Mouse (Mus musculus) lung, embryonic 14.5 days (tissue): ENCODE data around the gene Mrpl16. TPM values are rescaled to one million over a fixed set of nuclear protein-coding genes. Genes with fewer than 3 reads are reported as not detected.
A peak's percentile ranks its signal among the peaks of the same experiment; 100 is the strongest.

ENCODE experiments used
- ATAC-seq: fragments of 200-750 bp; cut with Nextera tagmentation; 2 replicates; pipeline ENCODE4 v1.8.0; 2017; ENCODE audit warnings: mild to moderate bottlenecking, moderate TSS enrichment, moderate library complexity; ENCODE audit not compliant: insufficient read depth
- DNase-seq: peaks from one replicate; pipeline ENCODE4 v3.0.0-alpha.2; 2015
- H3K27ac ChIP-seq: fragments of 300-500 bp; sonication (generic); 2 replicates; pipeline ENCODE4 v1.5.1; 2014; ENCODE audit warnings: low read depth, mild to moderate bottlenecking, moderate library complexity
- H3K27me3 ChIP-seq: fragments of 300-500 bp; sonication (generic); 2 replicates; pipeline ENCODE4 v1.6.1; 2014; ENCODE audit warnings: low read length, control low read depth; ENCODE audit not compliant: insufficient read depth
- H3K36me3 ChIP-seq: fragments of 300-500 bp; sonication (generic); 2 replicates; pipeline ENCODE4 v1.6.1; 2014; ENCODE audit warnings: control low read depth; ENCODE audit not compliant: insufficient read depth
- H3K4me1 ChIP-seq: fragments of 300-500 bp; sonication (generic); 2 replicates; pipeline ENCODE4 v1.6.1; 2014; ENCODE audit warnings: antibody characterized with exemption, control low read depth; ENCODE audit not compliant: insufficient read depth
- H3K4me2 ChIP-seq: fragments of 300-500 bp; sonication (generic); 2 replicates; pipeline ENCODE4 v1.6.1; 2014; ENCODE audit warnings: mild to moderate bottlenecking
- H3K4me3 ChIP-seq: fragments of 300-500 bp; sonication (generic); 2 replicates; pipeline ENCODE4 v1.5.1; 2014; ENCODE audit warnings: low read depth, low read length
- H3K9ac ChIP-seq: fragments of 300-500 bp; sonication (generic); 2 replicates; pipeline ENCODE4 v1.6.1; 2014
- H3K9me3 ChIP-seq: fragments of 300-500 bp; sonication (generic); 2 replicates; pipeline ENCODE4 v1.6.1; 2016; ENCODE audit warnings: low read depth, low read length, control low read depth
- CTCF ChIP-seq: IDR thresholded peaks from 2 replicates; pipeline ENCODE4 v1.5.1; 2016; ENCODE audit warnings: antibody characterized with exemption, low read depth
- WGBS: fragments of 180-500 bp; shearing (Covaris S2); extraction: QIAGEN DNeasy Blood & Tissue Kit; methylation state at CpG from one replicate; pipeline ENCODE4 v1.1.7; 2014; 5-methylcytosine and 5-hydroxymethylcytosine counted together
- polyA plus RNA-seq: library from polyadenylated mRNA; unstranded; fragments of >200 nt; fragmentation: Nextera tagmentation; extraction: Ambion mirVana; gene quantifications from 2 replicates; pipeline ENCODE4 v1.2.1, GENCODE M21; 2014

Mrpl16 gene
- polyA plus RNA-seq, 1 experiment from 2014 or later = 51.0 TPM

GRCm38 (mm10) chr19:11804423-11804822 is 34.2 kb downstream of the Mrpl16 start:
- peak; percentile 5 for DNase-seq
- no peak overlapping the region for H3K9ac ChIP-seq
- 64% methylated on average over 1 of the region's 1 CpGs for WGBS
- no peaks in the 10 kb centered on the region for H3K4me1 ChIP-seq
- H3K9me3 ChIP-seq = no peaks in the 10 kb centered on the region
- no peak overlapping the region for H3K4me2 ChIP-seq
- H3K27me3 ChIP-seq = no peaks in the 10 kb centered on the region
- no peak overlapping the region for H3K4me3 ChIP-seq
- no peak overlapping the region for H3K27ac ChIP-seq
- ATAC-seq = no peak
- no peak for TF ChIP-seq CTCF
- no peaks in the 10 kb centered on the region for H3K36me3 ChIP-seq

DNA sequence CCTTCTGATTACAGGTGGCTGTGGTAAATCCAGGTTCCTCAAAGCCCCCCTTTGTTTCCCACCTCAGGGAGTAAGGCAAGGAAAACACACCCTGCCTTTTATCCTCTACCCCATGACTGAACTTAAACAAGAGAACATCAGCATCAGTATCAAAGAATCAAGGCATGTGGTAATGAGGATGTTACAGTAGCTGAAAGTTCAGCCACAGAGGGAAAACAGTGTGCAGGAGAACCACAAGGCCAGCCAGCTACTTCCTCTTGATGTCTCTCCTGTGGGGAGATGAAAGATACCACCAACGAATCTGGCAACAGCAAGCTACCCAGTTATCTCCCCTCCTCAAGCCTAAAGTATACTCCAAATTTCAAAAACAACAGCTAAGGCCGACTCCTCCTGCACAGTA is 37.1 kb downstream of the Mrpl16 start:
- no peak overlapping the region for H3K9ac ChIP-seq
- H3K4me2 ChIP-seq = no peak overlapping the region
- ATAC-seq (no peak), DNase-seq (no peak)
- WGBS = 46% methylated on average over 2 of the region's 2 CpGs
- H3K4me1 ChIP-seq = no peaks in the 10 kb centered on the region
- H3K9me3 ChIP-seq = no peaks in the 10 kb centered on the region
- H3K27ac ChIP-seq = no peak overlapping the region
- H3K4me3 ChIP-seq = no peak overlapping the region
- no peaks in the 10 kb centered on the region for H3K27me3 ChIP-seq
- no peaks in the 10 kb centered on the region for H3K36me3 ChIP-seq
- TF ChIP-seq CTCF = no peak

DNA sequence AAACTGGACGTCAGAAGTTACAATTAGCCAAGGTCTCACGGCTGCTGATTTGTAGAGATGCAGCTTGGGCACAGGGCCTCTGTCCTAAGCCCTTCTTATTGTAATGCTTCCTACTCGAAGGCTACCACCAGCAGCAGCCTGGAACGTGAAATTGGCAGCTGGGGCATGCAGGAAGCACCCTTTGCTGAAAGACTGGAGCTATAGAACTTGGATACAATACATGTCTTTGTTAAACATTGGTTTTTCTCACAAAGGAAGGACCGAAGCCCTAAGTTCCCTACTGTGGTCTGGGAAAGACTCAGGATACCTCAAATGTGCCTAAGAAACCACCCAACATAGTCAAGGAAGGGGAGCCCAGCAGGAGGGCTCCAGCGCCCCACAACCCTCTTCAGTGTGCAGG is 37.6 kb downstream of the Mrpl16 start:
- ATAC-seq (no peak), DNase-seq (no peak)
- Histone ChIP-seq H3K27ac (no peak overlapping the region), H3K4me1 (no peaks in the 10 kb centered on the region), H3K36me3 (no peaks in the 10 kb centered on the region), H3K4me3 (no peak overlapping the region), H3K27me3 (no peaks in the 10 kb centered on the region), H3K4me2 (no peak overlapping the region), H3K9ac (no peak overlapping the region), H3K9me3 (no peaks in the 10 kb centered on the region)
- 66% methylated on average over 6 of the region's 6 CpGs for WGBS
- no peak for TF ChIP-seq CTCF

DNA sequence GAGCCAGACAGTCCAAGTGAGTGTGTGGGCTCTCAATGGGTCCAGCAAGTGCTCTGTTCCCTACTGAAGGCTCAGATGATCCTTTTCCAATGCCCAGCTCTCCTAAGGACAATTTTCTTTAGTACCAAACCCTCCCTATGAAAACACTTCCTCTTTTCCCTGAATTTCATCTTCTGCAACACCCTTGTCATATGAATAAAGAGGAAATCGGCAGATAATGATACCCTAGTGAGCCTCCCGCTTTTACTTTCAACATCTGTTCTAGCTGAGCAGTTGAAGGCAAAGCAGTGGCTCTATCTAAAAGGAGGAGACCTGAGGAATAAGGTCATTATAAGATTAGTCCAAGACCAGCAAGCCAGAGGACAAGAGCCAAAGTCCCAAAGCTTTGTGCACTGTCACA is 38.3 kb downstream of the Mrpl16 start:
- TF ChIP-seq CTCF = no peak
- Histone ChIP-seq H3K27me3 (no peaks in the 10 kb centered on the region), H3K4me3 (no peak overlapping the region), H3K9me3 (no peaks in the 10 kb centered on the region), H3K27ac (no peak overlapping the region), H3K4me2 (no peak overlapping the region), H3K4me1 (no peaks in the 10 kb centered on the region), H3K9ac (no peak overlapping the region), H3K36me3 (no peaks in the 10 kb centered on the region)
- DNase-seq (no peak), ATAC-seq (no peak)
- 81% methylated on average over 2 of the region's 2 CpGs for WGBS

GRCm38 (mm10) chr19:11810003-11810758 is 40.0 kb downstream of the Mrpl16 start:
- Histone ChIP-seq H3K9me3 (no peaks in the 10 kb centered on the region), H3K4me2 (no peak overlapping the region), H3K36me3 (no peaks in the 10 kb centered on the region), H3K27me3 (no peaks in the 10 kb centered on the region), H3K4me1 (no peaks in the 10 kb centered on the region), H3K9ac (no peak overlapping the region), H3K27ac (no peak overlapping the region), H3K4me3 (no peak overlapping the region)
- ATAC-seq (no peak), DNase-seq (no peak)
- 66% methylated on average over 5 of the region's 5 CpGs for WGBS
- TF ChIP-seq CTCF = no peak

DNA sequence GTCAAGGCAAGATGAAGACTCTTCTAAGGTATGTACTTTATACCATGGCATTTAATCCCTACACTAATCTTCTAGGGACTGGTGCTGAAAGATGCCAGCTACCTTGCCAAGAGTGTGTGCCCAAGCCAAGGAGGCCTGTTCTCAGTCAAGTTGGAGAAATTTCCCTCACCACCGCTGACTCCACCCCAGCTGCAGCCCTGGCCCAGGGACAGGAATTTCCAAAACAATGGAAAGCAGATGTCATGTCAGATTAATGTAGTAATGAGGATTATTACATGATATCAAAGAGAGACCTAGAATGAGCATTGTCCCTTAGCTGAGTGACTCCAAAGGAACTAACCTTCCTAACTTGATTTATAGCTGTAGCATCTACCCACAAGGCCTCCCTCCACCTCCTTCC is 40.7 kb downstream of the Mrpl16 start:
- ATAC-seq = no peak
- Histone ChIP-seq H3K27me3 (no peaks in the 10 kb centered on the region), H3K4me1 (no peaks in the 10 kb centered on the region), H3K4me2 (no peak overlapping the region), H3K36me3 (no peaks in the 10 kb centered on the region), H3K9me3 (no peaks in the 10 kb centered on the region), H3K4me3 (no peak overlapping the region), H3K9ac (no peak overlapping the region), H3K27ac (no peak overlapping the region)
- 60% methylated on average over 1 of the region's 1 CpGs for WGBS
- DNase-seq = no peak
- no peak for TF ChIP-seq CTCF

DNA sequence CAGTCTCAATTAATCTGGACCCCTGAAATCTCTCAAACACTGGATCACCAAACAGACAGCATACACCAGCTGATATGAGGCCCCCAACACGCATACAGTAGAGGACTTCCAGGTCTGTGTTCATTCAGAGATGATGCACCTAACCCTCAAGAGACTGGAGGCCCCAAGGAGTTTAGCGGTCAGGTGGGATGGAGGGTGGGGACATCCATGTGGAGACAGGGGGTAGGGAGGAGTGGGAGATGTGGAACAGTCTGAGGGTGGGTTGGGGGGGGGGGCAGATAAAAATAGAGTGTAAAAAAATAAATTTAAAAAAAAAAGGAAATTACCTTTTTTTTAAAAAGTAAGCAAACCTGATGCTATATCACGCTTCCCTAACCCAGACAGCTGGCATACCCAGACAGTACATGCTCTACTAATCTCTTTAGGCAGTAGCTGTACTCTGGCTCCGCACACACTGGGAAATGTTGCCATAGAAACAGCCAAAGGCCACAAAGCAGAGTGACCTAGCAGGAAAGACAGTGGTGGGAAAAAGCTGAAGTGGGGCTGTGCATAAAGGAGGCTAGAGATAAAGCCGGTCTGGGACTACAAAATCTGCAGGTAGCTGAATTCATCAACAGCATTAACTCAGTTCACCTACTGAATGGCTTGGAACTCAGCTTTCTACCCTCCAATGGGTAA is 41.6 kb downstream of the Mrpl16 start:
- DNase-seq (peak; percentile 47), ATAC-seq (peak; percentile 60; the same call in 1 of the 2 replicates)
- no peak overlapping the region for H3K4me3 ChIP-seq

More for the DNA sequence above, 41.6 kb downstream of the Mrpl16 start:
- no peaks in the 10 kb centered on the region for H3K9me3 ChIP-seq
- no peaks in the 10 kb centered on the region for H3K36me3 ChIP-seq
- no peaks in the 10 kb centered on the region for H3K27me3 ChIP-seq
- WGBS = 39% methylated on average over 5 of the region's 5 CpGs
- no peak for TF ChIP-seq CTCF
- H3K27ac ChIP-seq = no peak overlapping the region
- no peaks in the 10 kb centered on the region for H3K4me1 ChIP-seq
- H3K4me2 ChIP-seq = no peak overlapping the region
- no peak overlapping the region for H3K9ac ChIP-seq
